Mouse (Mus musculus) MEL (cell line): Measurements from ENCODE around the gene Rabep1.

Source experiments
- CHD1 ChIP-seq: IDR thresholded peaks from 2 replicates; pipeline ENCODE4 v1.6.1; 2012; ENCODE audit warnings: low read depth, mild to moderate bottlenecking, inconsistent platforms, low read length, improper control_type of control experiment
- CHD2 ChIP-seq: IDR thresholded peaks from 2 replicates; pipeline ENCODE4 v1.6.1; 2011; ENCODE audit warnings: low read length, improper control_type of control experiment
- CTCF ChIP-seq, 3 experiments: IDR thresholded peaks in 2 of 3; conservative IDR thresholded peaks in 1 of 3; 2 replicates each; pipeline ENCODE4 v1.5.1; 2011 to 2012; ENCODE audit warnings: low read length in 3 of 3, low read depth in 2 of 3, mild to moderate bottlenecking in 2 of 3, improper control_type of control experiment in 1 of 3, inconsistent platforms in 1 of 3, mixed read lengths in 1 of 3, moderate library complexity in 1 of 3; ENCODE audit not compliant: control insufficient read depth in 1 of 3, insufficient read depth in 1 of 3, poor library complexity in 1 of 3, severe bottlenecking in 1 of 3
- EP300 ChIP-seq, 2 experiments: IDR thresholded peaks; 2 replicates each; pipeline ENCODE4 v1.6.1; 2011; ENCODE audit warnings: improper control_type of control experiment in 2 of 2, low read length in 2 of 2, low read depth in 1 of 2, mild to moderate bottlenecking in 1 of 2
- GABPA ChIP-seq: IDR thresholded peaks from 2 replicates; pipeline ENCODE4 v1.6.1; 2012; ENCODE audit warnings: low read depth, mild to moderate bottlenecking, inconsistent platforms, low read length, improper control_type of control experiment, moderate library complexity
- HCFC1 ChIP-seq: IDR thresholded peaks from 2 replicates; pipeline ENCODE4 v1.6.1; 2012; ENCODE audit warnings: low read depth, mild to moderate bottlenecking, inconsistent platforms, low read length, improper control_type of control experiment, moderate library complexity
- MAZ ChIP-seq: IDR thresholded peaks from 2 replicates; pipeline ENCODE4 v1.6.1; 2012; ENCODE audit warnings: low read depth, mild to moderate bottlenecking, inconsistent platforms, low read length, improper control_type of control experiment
- MEF2A ChIP-seq: IDR thresholded peaks from 2 replicates; pipeline ENCODE4 v1.6.1; 2014; ENCODE audit warnings: low read depth, mild to moderate bottlenecking, inconsistent platforms, low read length, improper control_type of control experiment; ENCODE audit not compliant: poor library complexity, insufficient replicate concordance, severe bottlenecking; ENCODE audit errors: extremely low read depth
- POLR2A ChIP-seq, 2 experiments: IDR thresholded peaks; 2 replicates each; pipeline ENCODE4 v1.6.1; 2011 to 2012; ENCODE audit warnings: low read length in 2 of 2, mild to moderate bottlenecking in 2 of 2, control low read depth in 1 of 2, improper control_type of control experiment in 1 of 2, low read depth in 1 of 2, moderate library complexity in 1 of 2; ENCODE audit not compliant: control insufficient read depth in 1 of 2, insufficient read depth in 1 of 2, poor library complexity in 1 of 2
- USF2 ChIP-seq, 2 experiments: IDR thresholded peaks; 2 replicates each; pipeline ENCODE4 v1.6.1; 2011 to 2012; ENCODE audit warnings: improper control_type of control experiment in 2 of 2, low read length in 2 of 2, borderline replicate concordance in 1 of 2, inconsistent platforms in 1 of 2, low read depth in 1 of 2, mild to moderate bottlenecking in 1 of 2; ENCODE audit not compliant: insufficient read depth in 1 of 2

DNA sequence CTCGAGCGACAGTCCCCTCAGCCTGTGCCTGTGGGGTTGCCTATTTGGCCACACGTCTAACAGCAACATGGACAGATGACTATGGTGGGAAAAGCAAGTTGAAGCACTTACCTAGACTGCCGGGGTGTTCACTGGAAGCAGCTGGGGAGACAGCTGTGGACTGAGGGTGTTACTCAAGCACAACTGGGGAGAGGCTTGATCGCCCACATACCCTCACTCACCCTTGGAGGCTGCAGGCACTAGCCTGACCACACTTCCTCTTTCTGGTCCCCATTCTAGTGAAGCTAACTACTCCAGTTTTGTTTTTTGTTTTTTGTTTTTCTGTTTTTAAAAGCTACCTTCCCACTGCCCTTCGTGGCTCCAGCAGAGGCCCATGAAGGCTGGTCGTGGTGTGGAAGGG lies 32.2 kb upstream of the Rabep1 start, which contains the start of gene Scimp:
- no peak for TF ChIP-seq CTCF (IDR thresholded peaks at IDR 0.05 in 2 of 3, conservative IDR thresholded peaks at IDR 0.05 in 1 of 3; ENCODE audit: control insufficient read depth in 1 of 3, insufficient read depth in 1 of 3, low read depth in 2 of 3, low read length in 3 of 3, poor library complexity in 1 of 3, severe bottlenecking in 1 of 3)
- no peak for TF ChIP-seq MAZ
- no peak for TF ChIP-seq GABPA
- peak in 1 of 2 experiments; percentile 15; a peak in 1 of 4 replicates for TF ChIP-seq EP300 (IDR thresholded peaks at IDR 0.05; ENCODE audit: low read depth in 1 of 2, low read length in 2 of 2)
- no peak for TF ChIP-seq CHD1
- no peak for TF ChIP-seq MEF2A
- TF ChIP-seq USF2 (IDR thresholded peaks at IDR 0.05; ENCODE audit: borderline replicate concordance in 1 of 2, insufficient read depth in 1 of 2, low read depth in 1 of 2, low read length in 2 of 2), result no peak
- no peak for TF ChIP-seq CHD2
- TF ChIP-seq HCFC1, result no peak
- TF ChIP-seq POLR2A (IDR thresholded peaks at IDR 0.05; ENCODE audit: control insufficient read depth in 1 of 2, insufficient read depth in 1 of 2, low read depth in 1 of 2, low read length in 2 of 2, poor library complexity in 1 of 2), result no peak
